Mouse (Mus musculus) lung, postnatal 10 days (tissue): ENCODE results near the gene Sept8.
A peak's percentile ranks its signal among the peaks of the same experiment; 100 is the strongest.

Experiments
- DNase-seq: peaks from one replicate; pipeline ENCODE4 v3.0.0; 2021

The Sept8 gene

GRCm38 (mm10) chr11:53519207-53520121, at the start of gene Sept8:
Gene Sept8 (plus strand): TSS chr11:53519257.
- peak; percentile 63 for DNase-seq

GRCm38 (mm10) chr11:53469294-53469967, 49.6 kb upstream of the Sept8 start:
- DNase-seq, result no peak

DNA sequence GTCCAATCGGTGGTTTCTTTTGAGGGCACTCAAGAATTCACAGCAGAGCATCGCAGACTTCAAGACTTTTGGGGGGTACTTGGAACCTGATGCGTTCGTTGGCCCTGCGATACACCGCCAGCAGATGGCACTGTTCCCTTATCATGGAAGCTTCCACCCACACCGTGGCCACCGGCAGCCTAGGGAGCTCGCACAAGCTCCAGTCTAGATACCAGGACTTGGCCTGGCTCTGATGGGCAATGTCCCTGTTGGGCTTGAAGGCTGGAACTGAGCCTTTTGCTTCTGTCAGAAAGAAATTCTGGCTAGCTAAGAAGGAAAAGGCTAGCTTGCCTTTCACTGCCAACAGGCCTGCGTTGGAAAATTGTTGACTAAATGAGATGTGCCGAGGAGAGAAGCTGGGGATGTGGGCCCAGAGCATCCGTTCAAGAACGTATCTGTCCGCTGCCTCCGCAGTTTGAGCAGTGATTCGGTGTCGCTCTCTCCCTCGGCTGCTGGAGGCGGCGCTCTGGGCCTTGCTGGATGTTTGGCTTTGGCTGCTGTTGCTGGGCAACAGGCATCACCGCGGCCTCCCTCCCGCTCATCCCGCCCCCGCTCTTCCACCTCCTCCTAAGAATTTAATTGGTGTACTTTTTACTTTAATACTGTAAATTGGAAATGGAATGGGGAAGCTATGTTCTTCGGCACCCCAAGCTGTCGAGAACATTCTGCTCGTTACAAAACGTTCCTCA, 48.9 kb upstream of the Sept8 start, which contains the start of gene Gm9837:
Gm9837 (minus strand) TSS at position 512 of the 728 bp plus-strand sequence.
- peak; percentile 93 for DNase-seq

GRCm38 (mm10) chr11:53472709-53473108, 46.3 kb upstream of the Sept8 start:
- DNase-seq, result no peak

DNA sequence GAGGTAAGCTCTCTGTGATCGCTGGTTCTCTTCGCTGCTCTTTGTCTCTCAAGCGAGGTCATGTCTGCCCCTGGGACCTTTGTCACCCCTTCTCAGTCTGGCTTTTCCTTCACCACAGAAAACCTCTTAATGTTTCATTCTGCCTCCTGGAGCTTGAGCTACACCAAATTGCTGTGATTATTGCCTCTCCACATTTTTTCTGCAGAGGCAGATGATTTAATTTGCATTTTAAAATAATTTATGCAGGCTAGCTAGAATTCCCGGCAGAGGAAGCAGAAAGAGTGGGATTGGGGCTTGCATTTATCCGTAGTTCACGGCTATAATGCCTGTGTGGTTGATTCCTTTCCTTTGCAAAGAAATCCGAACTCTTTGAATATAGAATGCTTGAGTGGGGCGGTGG, 43.4 kb upstream of the Sept8 start:
- no peak for DNase-seq

- DNase-seq, result no peak
Observed at GRCm38 (mm10) chr11:53477833-53478232, 41.2 kb upstream of the Sept8 start.

GRCm38 (mm10) chr11:53478383-53479170, 40.5 kb upstream of the Sept8 start:
- no peak for DNase-seq

DNA sequence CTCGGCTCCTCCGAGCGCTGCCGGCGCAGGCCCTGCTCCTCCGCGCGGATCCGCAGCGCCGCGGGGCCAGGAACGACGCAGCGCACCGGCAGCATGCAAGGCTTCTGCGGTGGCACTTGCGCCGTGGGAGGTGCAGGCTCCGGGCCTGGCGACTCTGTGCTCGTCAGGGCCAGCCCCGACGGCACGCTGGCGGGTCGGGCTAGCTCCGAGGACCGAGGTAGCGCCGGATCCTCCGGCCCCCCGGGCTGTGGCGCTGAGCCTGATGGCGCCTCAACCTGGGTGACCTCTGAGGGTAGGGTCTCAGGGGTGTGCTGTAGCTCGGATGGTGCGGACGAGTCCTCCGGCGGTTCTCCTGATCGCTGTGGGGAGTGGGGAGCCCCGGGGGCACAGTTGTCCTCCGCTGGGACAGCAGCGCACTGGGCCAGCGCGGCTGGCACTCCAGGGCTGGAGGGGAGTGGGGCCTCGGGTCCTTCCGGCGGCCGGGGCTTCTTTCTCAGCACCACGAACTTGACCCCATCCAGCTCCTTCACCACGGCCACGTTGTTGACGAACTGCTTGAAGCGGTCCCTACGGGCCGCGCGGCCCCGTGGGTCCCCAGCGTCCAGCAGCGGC, 39.8 kb upstream of the Sept8 start:
- DNase-seq, result no peak

DNA sequence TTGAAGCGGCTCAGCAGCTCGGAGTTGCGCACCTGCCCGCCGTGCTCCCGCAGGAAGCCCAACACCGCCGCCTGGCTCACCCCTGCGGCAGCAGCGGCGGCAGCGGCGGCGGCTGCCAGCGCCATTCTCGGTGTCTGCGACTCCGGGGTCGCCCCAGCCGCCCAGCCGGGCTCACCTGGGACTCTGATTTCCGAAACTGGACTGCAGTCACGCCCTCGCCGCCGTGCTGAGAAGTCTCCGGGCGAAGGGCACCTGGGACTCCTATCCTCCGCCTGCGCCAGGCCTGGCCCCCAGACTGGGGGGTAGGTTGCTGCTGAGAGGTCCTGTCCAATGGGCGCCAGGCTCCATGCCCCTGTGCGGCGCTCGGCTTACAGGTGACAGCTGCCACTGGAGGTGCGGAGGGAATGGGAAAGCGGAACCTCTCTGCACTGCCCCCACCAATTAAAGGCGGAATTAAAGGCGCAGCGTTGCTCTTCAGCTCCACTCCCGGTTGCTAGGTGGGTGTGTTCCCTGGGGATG, 39.2 kb upstream of the Sept8 start, which contains the start of the genes Gm9945 and Sowaha:
Gm9945 (plus strand) TSS at position 384 of the 519 bp plus-strand sequence.
Sowaha (minus strand) TSS at position 492 of the 519 bp plus-strand sequence.
- no peak for DNase-seq

DNA sequence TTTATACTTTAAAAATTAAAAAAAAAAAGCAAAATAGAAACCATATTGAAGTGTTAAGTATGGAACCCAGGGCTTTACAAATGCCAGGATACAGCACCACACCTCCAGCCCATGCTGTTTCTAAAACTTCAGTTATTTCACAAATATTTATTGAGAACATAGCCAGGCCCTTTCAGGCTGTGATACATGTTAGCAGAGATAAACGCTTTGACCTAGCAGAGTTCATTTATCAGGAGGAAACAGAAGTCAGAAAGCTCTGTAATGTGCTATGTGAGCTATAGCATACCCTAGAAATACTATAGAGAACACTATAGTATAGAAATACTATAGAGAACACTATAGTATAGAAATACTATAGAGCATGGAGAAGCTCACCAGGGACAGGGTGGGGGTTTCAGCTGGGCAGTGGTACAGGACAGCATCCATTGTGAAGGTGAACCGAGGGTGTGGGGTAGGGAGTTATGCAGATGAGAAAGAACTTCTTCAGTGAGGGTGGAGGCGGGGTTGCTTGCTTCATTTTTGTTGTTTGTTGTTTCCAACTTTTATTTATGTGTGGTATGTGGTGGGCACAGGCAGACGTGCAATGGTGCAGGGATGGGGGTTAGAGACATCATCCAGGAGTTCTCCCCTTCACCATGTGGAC, 37.8 kb upstream of the Sept8 start:
- DNase-seq, result no peak

DNA sequence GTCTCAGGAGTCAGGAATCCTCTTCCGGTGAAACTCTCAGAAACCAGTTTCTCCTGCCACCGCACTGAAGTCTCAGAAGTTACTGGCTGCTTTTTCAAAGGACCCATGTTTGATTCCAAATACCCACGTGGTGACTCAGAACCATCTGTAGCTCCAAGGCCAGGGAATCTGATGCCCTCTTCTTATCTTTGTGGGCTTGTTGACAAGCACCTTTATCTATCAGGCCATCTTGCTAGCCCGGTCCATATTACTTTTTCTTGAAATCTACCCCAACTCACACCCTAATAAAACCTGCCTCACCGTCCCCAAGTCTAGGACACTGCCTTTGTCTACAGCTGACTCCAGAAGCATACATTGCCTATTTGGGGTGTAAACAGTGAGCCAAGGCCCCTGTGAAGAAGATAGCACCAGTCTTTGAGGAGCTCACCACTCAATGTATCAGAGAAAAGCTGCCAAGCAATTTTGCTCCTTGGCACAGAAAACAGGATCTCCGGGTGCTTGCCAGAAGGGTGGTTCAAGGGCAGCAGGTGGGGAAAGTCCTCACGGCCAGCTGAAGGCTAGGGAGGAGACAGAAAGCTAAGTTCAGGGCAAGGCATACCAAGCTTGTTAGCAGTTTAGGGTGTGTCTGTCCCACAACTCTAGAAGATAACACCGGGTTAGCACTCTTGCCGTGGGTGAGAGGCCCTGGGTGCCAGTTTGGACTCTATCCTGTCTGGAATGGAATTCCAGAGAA, 35.7 kb upstream of the Sept8 start:
- no peak for DNase-seq

DNA sequence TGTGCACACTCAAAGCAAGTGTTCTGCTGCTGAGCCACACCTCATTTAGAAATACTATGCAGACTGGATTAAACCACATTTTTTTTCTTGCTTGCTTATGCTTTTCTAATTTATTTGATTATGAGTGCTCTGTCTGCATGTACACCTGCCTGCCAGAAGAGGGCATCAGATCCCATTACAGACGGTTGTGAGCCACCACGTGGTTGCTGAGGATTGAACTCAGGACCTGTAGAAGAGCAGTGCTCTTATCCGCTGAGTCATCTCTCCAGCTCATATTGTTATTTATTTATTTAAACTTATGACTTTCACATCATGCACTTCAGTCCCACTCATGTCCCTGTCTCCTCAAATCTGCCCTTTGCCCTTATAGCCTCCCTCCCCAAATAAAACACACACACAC, 33.3 kb upstream of the Sept8 start:
- no peak for DNase-seq

DNA sequence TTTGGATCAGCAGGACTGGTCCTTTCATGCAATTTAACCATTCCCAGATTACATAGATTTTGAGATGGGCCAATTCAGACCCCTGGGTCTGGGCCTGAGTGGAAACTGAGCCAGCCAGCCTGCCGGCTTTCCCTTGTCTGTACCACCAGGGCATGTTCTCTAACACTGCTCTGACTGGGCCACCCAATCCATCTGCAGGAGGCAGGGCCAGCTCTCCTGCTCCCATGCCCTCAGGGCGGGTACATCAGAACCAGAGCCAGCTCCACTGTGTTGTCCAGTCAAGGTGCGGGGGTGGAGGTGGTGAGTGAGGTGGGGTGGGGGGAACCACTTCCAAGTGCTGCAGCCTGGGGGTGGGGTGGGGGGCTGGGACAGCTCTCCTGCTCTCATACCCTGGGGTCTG, 32.7 kb upstream of the Sept8 start:
- no peak for DNase-seq

DNA sequence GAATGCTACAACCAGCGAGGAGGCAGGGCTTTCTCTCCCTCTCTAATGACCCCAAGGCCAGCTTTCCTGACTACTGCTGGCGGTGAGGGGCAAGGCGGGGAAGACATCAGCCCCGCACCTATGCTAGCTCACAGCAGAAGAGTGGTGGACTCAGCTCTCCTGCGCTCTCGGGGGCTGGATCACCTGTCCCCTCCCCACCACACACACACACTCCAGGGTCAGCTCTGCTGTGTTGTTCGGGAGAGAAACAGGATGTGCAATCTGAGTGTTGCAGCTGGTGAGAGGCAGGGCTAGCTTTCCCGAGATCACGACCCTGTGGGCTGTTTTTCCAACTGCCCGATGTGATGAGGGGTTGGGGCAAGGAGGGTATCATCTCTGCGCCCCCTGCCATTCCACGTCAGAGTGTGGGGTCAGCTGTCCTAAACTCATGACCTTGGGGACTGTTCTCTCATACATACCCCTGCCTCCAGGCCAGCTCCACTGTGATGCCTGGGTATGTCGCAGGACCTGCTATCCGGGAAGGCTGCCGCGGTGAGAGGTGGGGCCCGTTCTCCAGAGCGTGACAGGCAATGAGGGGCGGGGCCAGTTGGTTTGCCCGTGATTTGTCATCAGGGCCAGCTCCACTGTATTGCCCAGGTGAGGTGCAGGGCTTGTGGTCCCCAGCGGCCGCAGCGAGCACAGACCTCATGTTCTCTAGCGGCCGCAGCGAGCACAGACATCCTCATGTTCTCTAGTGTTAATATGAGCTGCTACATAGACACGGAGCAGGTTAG, 32.0 kb upstream of the Sept8 start:
- peak; percentile 50 for DNase-seq

DNA sequence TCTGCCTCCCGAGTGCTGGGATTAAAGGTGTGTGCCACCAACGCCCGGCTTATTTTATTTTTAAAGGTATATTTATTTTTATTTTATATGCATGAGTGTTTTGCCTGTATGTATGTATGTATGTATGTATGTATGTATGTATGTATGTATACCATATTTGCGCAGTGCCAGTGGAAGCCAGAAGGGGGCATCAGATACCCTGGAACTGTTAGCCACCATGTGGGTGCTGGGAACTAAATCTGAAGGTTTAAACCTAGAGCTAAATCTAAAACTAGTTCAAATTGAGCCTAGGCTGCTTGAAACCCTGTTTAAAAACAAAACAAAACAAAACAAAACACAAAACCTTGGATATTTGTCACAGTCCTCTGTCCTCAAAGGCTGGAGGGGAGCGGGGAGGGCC, 30.1 kb upstream of the Sept8 start:
- no peak for DNase-seq

GRCm38 (mm10) chr11:53489421-53489820, 29.6 kb upstream of the Sept8 start:
- DNase-seq, result no peak

DNA sequence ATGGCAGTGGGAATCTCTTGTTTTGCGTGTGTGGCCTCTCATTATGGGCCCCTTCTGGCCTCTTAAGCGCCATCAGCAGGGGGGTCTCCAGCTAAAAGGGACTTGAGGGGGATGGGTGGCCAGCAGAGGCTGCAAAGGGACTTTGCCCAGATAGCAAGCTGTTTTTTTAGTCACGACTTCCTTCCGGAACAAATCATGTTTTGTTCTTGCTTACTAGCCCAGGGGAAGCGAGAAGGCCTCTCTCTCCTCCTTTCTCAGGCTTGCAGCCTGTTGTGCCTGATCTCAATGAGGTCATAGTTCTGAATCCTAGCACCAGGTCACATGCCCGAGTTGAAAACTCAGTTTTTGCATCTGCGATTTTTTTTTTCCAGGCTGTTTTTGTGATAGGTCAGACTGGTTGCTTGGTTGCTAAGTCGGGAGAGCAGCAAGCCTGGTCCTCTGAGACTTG, 27.1 kb upstream of the Sept8 start:
- DNase-seq, result peak; percentile 17

GRCm38 (mm10) chr11:53493243-53493955, 25.7 kb upstream of the Sept8 start:
- no peak for DNase-seq

DNA sequence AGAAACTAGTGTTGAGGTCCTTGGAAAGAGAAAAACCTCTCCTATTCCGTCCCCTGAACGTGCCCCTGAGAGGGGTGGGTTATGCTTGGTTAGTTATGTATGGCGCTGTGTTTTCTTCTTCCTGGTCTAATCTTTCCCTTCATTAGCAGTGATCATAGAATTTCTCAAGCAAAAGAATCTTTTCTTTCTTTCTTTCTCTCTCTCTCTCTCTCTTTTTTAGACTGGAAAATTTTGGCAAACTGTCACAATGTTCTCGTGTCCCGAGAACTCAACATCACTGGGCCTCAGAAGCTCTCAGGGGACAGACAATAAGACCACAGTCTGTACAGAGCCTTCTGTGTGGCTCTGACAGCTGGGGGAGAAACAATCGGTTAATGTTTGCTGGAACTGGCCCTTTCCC, 23.6 kb upstream of the Sept8 start:
- no peak for DNase-seq
